9 mouse cellular contexts compared by ENCODE assay signal in genomic region chr1:78357868-78358267, GRCm38 (mm10).
"Had no signal": no experiment of that assay in that cellular context is flagged by ENCODE, and none has a peak within 500 bp of the region (broad histone marks: within the 10 kb centered on the region; RNA-seq: fewer than 3 reads in every experiment).

No protein-coding gene starts in this region.

- ATAC-seq: inflammation-experienced regulatory T-cells, adult 6 months; liver, embryonic 12.5 days; midbrain, embryonic 13.5 days had no signal

- H3K4me2 ChIP-seq: limb, embryonic 15.5 days; liver, embryonic 12.5 days; lung, embryonic 15.5 days; midbrain, embryonic 13.5 days had no signal

- DNase-seq: kidney, postnatal 14 days; thymus, adult 2 months; thymus, postnatal 25 days had no signal

- H3K27ac ChIP-seq: left cerebral cortex, adult 2 months; limb, embryonic 15.5 days; liver, embryonic 12.5 days; lung, embryonic 15.5 days; midbrain, embryonic 13.5 days had no signal

- H3K27me3 ChIP-seq: limb, embryonic 15.5 days; liver, embryonic 12.5 days; lung, embryonic 15.5 days had no signal

- H3K4me3 ChIP-seq: left cerebral cortex, adult 2 months; limb, embryonic 15.5 days; liver, embryonic 12.5 days; lung, embryonic 15.5 days; midbrain, embryonic 13.5 days had no signal

- H3K9ac ChIP-seq: limb, embryonic 15.5 days; liver, embryonic 12.5 days; lung, embryonic 15.5 days; midbrain, embryonic 13.5 days had no signal

- H3K36me3 ChIP-seq: limb, embryonic 15.5 days; liver, embryonic 12.5 days; lung, embryonic 15.5 days; midbrain, embryonic 13.5 days had no signal

- H3K9me3 ChIP-seq: limb, embryonic 15.5 days; liver, embryonic 12.5 days; lung, embryonic 15.5 days; midbrain, embryonic 13.5 days had no signal

- H3K4me1 ChIP-seq: limb, embryonic 15.5 days; liver, embryonic 12.5 days; midbrain, embryonic 13.5 days had no signal
